Mouse (Mus musculus) megakaryocyte, embryonic 14.5 days (primary cell): Measurements from ENCODE around the gene Mgat4b.

ENCODE experiments used
- FLI1 ChIP-seq: IDR thresholded peaks from 2 replicates; pipeline ENCODE4 v1.6.1; 2012; ENCODE audit warnings: low read length, inconsistent platforms, mixed read lengths
- GATA1 ChIP-seq: IDR thresholded peaks from 3 replicates; pipeline ENCODE4 v1.6.1; 2012; ENCODE audit warnings: mixed read lengths, low read length, inconsistent platforms, borderline replicate concordance

- TF ChIP-seq FLI1 (no peak), GATA1 (no peak)
Measured at GRCm38 (mm10) chr11:50203302-50203827, 7.3 kb upstream of the Mgat4b start.
